Mouse (Mus musculus): ENCODE results near the gene Tmed4.

Tmed4 gene

DNA sequence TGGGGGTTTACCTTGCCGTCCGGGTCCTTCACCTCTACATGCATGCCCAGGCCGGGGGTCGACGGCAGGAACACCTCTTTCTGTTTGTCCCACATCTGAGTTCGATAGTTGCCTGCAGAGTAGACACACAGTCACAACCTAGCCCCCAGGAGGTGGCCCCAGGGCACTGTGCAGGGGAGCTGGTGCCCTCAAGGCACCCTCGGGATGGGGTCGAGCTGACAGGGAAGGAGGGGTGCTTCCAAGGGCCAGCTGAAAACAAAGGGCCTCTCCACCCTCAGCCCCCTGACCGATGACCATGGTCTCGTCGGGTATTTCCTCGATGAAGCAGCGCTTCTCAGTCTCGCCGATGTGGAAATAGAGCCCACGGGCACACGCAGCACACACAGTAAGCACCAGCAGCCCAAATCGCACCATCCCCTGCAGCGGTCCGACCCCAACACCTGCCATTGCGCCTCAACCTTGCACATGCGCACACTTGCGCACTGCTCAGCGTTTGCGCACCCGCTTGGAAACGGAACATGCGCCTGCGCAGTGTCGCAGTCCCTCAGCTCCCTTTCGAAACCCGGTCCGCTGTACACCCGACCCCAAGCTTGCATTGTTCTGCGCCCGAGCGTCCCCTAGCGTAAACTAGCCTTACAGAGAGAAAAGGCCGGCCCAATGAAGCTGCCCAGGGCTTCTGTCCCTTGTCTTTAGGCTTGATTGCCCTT is at the start of gene Tmed4:
Gene Tmed4, minus strand, starts transcription at position 484 of the 707 bp plus-strand sequence.
- DNase-seq (ENCODE audit: low read depth, low spot score): peak; percentile 97

- no peak for DNase-seq (ENCODE audit: low read depth, low spot score)
Measured at GRCm38 (mm10) chr11:6323348-6323747, 48.7 kb upstream of the Tmed4 start.

DNA sequence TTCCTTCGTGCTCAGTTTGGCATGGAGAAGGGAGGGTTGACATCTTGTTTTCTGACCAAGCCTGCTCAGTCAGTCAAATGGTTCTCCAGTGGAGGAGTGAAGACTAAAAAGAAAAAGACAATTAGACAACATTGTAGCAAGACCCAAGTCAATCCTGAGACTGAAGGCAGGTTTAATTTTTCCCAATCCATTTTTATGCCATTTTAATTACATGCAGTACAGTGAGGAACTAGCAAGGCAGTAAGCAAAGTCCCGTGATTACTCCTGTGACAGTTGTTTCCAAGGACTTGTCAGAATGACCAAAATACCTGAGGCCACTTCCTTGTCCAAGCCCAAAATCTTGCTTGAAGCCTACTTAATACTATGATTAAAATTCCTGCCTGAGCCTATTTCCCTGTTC is 47.4 kb upstream of the Tmed4 start:
- no peak for DNase-seq (ENCODE audit: low read depth, low spot score)

DNA sequence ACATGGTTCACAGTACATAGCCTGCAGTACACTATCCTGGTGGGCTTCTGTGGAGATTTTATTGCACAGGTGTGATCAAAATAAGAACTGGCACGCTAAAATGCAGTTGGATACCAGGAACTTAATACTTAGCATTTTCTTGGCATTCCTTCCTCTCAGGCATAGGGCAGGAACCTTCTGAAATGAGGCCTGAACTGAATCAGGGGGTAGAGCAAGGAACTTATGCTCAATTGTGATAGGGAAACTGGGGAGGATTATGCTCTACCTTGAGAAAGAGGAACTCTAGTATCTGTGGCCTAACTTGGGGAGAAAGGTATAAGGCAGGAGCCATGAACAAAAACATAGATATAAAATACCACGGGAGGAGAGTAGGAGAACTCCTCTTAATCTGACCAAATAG is 44.7 kb upstream of the Tmed4 start:
- no peak for DNase-seq (ENCODE audit: low read depth, low spot score)

DNA sequence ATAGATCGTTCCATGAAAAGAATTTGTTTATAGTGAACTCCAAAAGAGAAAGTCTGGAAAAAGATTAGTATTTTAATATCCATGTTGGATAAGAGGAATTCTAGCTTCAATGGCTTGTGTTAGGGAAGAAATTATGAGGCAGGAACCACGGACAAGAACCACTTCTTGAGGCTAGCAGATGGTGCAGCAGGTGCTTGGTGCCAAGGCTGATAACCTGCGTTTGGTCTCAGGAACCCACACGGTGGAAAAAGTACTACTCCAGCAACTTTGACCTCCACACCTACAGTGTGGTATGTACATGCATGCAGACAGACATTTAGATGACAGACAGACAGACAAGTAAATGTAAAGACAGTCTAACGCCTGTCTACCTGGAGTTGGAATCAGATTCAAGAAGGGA is 43.9 kb upstream of the Tmed4 start:
- no peak for DNase-seq (ENCODE audit: low read depth, low spot score)

- DNase-seq (ENCODE audit: low read depth, low spot score): no peak
Measured at GRCm38 (mm10) chr11:6316821-6317220, 42.2 kb upstream of the Tmed4 start.

DNA sequence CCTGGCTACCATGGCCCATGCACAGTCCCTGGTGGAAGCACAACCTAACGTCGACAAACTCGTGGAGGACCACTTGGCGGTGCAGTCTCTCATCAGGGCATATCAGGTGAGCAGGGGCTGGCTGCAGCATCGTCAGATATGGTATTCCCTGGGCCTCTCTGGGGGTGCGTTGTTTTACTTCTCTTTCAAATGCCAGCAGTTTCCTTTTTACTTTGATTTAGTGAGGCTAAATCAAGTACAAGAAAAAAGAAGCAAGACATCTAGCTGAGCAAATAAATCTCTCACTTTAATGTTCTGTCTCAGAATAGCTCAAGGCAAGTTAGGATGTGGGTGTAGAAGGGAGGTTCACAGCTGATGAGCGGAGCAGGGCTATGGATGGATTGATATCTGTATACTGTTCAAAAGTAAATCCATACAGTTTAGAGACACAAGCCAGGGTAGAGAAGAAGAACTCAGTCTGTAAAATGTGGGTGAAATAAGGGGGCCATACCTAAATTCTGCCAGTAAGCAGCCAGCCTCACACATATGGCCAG is 39.3 kb upstream of the Tmed4 start:
- no peak for DNase-seq (ENCODE audit: low read depth, low spot score)

- DNase-seq (ENCODE audit: low read depth, low spot score): no peak
Measured at GRCm38 (mm10) chr11:6308181-6308580, 33.5 kb upstream of the Tmed4 start.

GRCm38 (mm10) chr11:6305943-6306430 is 31.3 kb upstream of the Tmed4 start:
- DNase-seq (ENCODE audit: low read depth, low spot score): no peak

GRCm38 (mm10) chr11:6302793-6303192 is 28.1 kb upstream of the Tmed4 start:
- no peak for DNase-seq (ENCODE audit: low read depth, low spot score)

DNA sequence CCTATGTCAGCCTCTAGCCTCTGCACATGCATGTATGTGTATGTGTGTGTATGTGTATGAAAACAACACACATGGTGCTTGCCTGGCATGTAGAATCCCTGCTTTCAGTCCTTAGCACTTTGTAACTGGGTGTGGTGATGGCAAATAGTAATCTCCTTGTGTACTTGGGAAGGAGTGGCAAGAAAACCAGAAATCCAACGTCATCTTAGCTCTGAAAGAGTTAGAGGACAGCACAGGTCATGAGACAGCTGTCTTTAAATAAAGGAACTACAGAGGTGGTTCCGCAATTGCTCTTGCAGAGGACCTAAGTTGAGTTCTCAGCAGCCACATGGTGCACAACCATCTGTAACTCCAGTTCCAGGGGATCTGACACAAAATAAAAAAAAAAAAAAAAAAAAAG is 24.8 kb upstream of the Tmed4 start:
- no peak for DNase-seq (ENCODE audit: low read depth, low spot score)

DNA sequence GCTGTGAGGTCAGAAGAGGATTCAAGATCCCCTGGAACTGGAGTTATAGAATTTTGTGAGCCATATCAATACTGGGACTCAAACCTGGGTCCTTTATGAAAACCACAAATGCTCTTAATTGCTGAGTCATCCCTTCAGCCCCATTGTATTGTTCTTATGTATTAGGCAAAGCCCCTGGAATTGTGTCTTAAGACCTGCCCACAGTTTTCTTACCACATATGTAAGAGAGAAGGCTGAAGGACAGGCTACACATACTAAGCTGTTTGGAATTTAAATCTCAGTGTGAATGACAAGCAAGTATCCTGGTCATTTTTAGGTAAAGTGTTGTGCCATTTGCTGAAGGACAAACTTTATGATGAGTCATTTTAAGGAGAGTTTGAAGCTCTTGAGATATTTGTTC is 21.4 kb upstream of the Tmed4 start:
- no peak for DNase-seq (ENCODE audit: low read depth, low spot score)

DNA sequence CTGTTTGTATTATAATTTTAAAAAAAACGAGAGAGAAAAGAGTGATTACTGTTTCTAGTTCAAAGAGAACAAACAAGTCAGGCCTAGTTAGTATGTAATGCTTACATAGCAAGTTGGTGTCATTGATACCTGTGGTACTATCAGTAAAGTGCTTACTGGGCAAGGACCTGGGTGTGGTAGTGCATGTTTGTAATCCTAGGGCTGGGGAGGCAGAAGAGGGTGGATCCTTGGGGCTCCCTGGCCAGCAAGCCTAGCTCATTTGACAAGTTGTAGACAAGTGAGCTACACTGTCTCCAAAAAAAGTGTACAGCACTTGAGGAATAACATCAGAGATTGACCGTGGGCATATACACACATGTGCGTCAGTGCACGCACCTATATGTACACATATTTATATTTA is 20.0 kb upstream of the Tmed4 start:
- no peak for DNase-seq (ENCODE audit: low read depth, low spot score)

DNA sequence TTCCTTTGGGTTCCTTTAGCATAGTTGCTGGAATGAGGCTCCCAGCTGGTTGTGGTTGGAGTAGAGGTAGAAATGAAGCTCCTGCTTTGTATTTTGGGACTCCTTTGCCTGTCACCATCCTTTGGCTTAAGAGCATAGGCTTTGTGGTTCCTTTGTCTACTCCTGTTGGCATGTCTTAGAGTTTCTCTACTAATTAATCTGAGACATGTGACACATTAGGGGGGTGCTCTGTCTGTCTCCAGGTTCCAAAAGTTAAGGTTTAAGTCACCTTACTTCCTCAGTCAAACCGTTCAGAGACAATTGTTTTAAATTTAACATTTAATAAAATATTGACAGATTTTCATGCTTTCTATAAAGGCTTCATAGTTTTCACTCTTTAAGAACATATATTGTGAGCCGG is 18.9 kb upstream of the Tmed4 start:
- no peak for DNase-seq (ENCODE audit: low read depth, low spot score)

- DNase-seq (ENCODE audit: low read depth, low spot score): no peak
Measured at GRCm38 (mm10) chr11:6292988-6293349, 18.3 kb upstream of the Tmed4 start.

DNA sequence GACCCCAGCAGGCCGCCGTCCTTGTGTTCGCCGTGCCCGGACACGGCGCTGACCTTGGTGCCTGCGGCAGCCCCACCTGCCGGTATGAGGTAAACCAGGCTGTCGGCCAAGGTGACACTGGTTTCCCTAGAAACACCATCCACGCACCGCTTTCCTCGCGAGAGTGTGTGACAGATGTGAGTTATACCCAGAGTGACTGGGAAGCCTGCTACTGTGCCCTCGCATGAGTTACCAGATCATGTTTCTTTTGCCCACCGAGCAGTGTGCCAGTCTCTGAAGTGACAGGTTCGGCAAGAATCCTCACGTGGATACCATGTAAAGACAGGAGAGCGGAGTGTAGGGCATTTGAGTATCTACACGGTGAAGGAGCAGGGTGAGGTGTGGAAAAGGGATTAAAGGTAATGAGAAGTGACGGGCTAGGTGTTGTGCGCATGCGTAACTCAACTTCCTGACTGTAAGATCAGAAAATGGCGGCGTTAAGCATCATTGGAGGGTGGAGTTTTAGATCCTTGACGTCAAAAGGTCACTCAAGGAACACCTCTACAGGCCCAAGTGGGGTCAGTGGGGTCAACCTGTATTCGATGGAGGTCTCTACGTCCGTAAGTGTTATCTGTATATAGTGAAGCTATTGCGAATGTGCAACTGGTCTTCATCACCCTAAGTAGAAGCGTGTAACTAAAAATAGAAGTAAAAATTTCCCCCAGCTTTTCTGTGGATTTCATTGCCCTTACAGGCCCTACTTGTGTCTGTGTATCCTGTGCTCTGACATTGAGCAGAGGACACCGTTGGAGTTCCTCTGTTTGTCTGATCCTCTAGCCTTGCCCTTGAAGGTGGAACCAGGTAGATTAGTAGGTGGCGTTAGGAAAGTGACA is 17.7 kb upstream of the Tmed4 start:
- peak; percentile 94 for DNase-seq (ENCODE audit: low read depth, low spot score)

GRCm38 (mm10) chr11:6291401-6292115 is 16.9 kb upstream of the Tmed4 start, which contains the start of gene Ogdh:
Gene Ogdh (plus strand): TSS chr11:6291633.
- DNase-seq (ENCODE audit: low read depth, low spot score): peak; percentile 99

DNA sequence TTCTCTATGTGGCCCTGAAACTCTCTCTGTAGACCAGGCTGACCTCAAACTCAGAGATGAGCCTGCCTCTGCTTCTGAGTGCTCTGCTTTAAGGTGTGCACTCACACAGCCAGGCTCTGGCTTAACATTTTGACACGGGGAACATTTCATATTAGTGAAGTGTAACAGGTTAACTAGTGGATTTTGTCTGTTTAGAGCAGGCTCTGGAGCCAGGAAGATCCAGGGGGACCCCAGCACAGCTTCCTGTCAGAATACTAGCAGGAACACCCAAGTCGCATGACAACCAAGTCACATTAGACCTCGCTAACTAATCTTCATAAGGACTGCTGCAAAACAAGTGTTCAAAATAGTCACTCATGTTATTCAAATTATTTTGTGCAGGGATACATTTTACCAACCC is 16.2 kb upstream of the Tmed4 start:
- DNase-seq (ENCODE audit: low read depth, low spot score): no peak

DNA sequence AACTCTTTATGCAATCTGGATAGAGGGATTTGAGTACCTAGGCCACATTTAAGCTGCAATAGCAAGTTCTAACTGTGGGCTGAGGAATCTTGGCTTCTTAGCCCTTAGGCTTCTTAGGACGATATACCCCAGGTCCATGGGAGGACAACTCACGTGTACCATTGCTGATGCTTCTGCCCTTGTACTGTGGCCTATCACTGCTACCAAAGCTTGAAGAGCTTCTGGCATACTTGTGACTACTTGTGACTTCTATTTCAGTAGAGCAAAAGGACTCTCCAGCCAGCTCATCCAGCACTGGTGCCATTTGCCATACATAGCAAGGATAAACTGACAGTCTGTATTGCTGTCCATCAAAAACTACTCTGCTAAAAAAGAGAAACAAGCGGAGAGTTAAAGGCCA is 15.5 kb upstream of the Tmed4 start:
- DNase-seq (ENCODE audit: low read depth, low spot score): no peak

- DNase-seq (ENCODE audit: low read depth, low spot score): peak; percentile 82
Measured at GRCm38 (mm10) chr11:6282940-6283339, 8.3 kb upstream of the Tmed4 start.

DNA sequence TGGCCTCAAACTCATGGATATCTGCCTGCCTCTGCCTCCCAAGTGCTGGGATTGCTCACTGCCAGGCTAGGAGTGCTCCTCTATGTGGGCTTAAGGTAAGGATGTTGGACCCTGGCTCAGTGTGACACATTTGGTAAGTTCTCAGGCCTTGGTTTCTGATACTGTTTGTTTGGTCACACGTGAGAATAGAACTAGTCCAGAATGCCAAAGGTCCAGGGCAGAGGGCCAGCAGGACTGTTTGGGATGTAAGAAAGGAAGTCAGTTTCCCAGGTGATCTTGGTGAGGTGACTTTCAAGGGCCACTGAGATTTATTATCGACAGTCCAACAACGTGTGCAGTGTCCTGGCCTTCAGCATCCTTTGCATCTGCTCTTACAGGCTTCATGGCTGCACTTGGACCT is 1.8 kb upstream of the Tmed4 start:
- no peak for DNase-seq (ENCODE audit: low read depth, low spot score)

GRCm38 (mm10) chr11:6275094-6275484 is 419 bp upstream of the Tmed4 start:
- no peak for DNase-seq (ENCODE audit: low read depth, low spot score)
